Mouse (Mus musculus) gastrocnemius, adult 2 months (tissue): ENCODE data around the gene Olfr148. TPM values are rescaled to one million over a fixed set of nuclear protein-coding genes. Genes with fewer than 3 reads are reported as not detected.

Experiments
- DNase-seq: peaks from one replicate; pipeline ENCODE4 v3.0.0; 2022
- H3K27ac ChIP-seq: fragments of 200-600 bp; 2 replicates; pipeline ENCODE4 v1.8.1; 2022; ENCODE audit warnings: mild to moderate bottlenecking
- H3K4me3 ChIP-seq: fragments of 200-600 bp; 2 replicates; pipeline ENCODE4 v1.8.1; 2022; ENCODE audit warnings: mild to moderate bottlenecking, moderate library complexity
- CTCF ChIP-seq: fragments of 200-600 bp; IDR thresholded peaks from 2 replicates; pipeline ENCODE4 v1.8.1; 2022; ENCODE audit warnings: antibody characterized with exemption, mild to moderate bottlenecking, moderate library complexity
- intact Hi-C: fragments of 180-260 bp; cut with DNase I; formaldehyde crosslinking; loops from one replicate; pipeline ENCODE4 v1.15.1; 2025
- long read RNA-seq, 2 experiments: library from polyadenylated mRNA; stranded (forward); transcript quantifications; one replicate each; pipeline ENCODE4 v2.0.0; 2021
- total RNA-seq, 2 experiments: library from RNA; stranded (reverse); gene quantifications; 2 replicates each; pipeline ENCODE4 v1.2.3; 2021

Olfr148 gene
- total RNA-seq, result not detected
- long read RNA-seq, experiment 1, result 0 reads
- long read RNA-seq, experiment 2, result 0 reads

- no peak within 1 kb of the TSS for H3K4me3 ChIP-seq
- TF ChIP-seq CTCF, result no peak
- no peak for DNase-seq
- intact Hi-C loops, result loop anchor here (1.0 kb wide), 1 partner anchor 101 kb away; no protein-coding TSS in a partner anchor
- H3K27ac ChIP-seq, result no peak within 1 kb of the TSS
These were observed at the start of gene Olfr148 for GRCm38 (mm10) chr9:39610355-39610754. Gene Olfr148, plus strand, starts transcription at chr9:39610655.

- DNase-seq, result no peak
- no peak for TF ChIP-seq CTCF
- intact Hi-C loops, result no loop called here
- H3K4me3 ChIP-seq, result no peak within 1 kb of the TSS
- no peak within 1 kb of the TSS for H3K27ac ChIP-seq
These were observed 35.0 kb upstream of the Olfr148 start, which contains the start of gene Olfr959 for GRCm38 (mm10) chr9:39575469-39575868. Gene Olfr959, minus strand, starts transcription at chr9:39575569.

GRCm38 (mm10) chr9:39577050-39577449 lies 33.4 kb upstream of the Olfr148 start:
- TF ChIP-seq CTCF, result no peak
- H3K27ac ChIP-seq, result no peak overlapping the region
- intact Hi-C loops, result no loop called here
- H3K4me3 ChIP-seq, result no peak overlapping the region
- no peak for DNase-seq

- no peak overlapping the region for H3K27ac ChIP-seq
- peak; percentile 13 for DNase-seq
- peak overlapping the region; percentile 65 for H3K4me3 ChIP-seq
- TF ChIP-seq CTCF, result no peak
- intact Hi-C loops, result no loop called here
These were observed 7.7 kb upstream of the Olfr148 start for GRCm38 (mm10) chr9:39602536-39603332.

- intact Hi-C loops, result no loop called here
- no peak for TF ChIP-seq CTCF
- Histone ChIP-seq H3K27ac (no peak overlapping the region), H3K4me3 (peak overlapping the region; percentile 65)
- peak; percentile 23 for DNase-seq
These were observed 7.1 kb upstream of the Olfr148 start for GRCm38 (mm10) chr9:39603333-39603845.

- H3K27ac ChIP-seq, result no peak within 1 kb of the TSS
- TF ChIP-seq CTCF, result no peak
- peak; percentile 19 for DNase-seq
- intact Hi-C loops, result no loop called here
- peak within 1 kb of the TSS; percentile 65 for H3K4me3 ChIP-seq
These were observed 6.4 kb upstream of the Olfr148 start, which contains the start of gene AW551984 for GRCm38 (mm10) chr9:39603999-39604453. Gene AW551984, minus strand, starts transcription at chr9:39604403.

GRCm38 (mm10) chr9:39608497-39608896 lies 2.0 kb upstream of the Olfr148 start:
- Histone ChIP-seq H3K27ac (no peak overlapping the region), H3K4me3 (no peak overlapping the region)
- intact Hi-C loops, result no loop called here
- no peak for TF ChIP-seq CTCF
- DNase-seq, result no peak

- peak; percentile 69 for TF ChIP-seq CTCF
- Histone ChIP-seq H3K4me3 (no peak overlapping the region), H3K27ac (no peak overlapping the region)
- intact Hi-C loops, result no loop called here
- DNase-seq, result no peak
These were observed 1.5 kb downstream of the Olfr148 start for GRCm38 (mm10) chr9:39611953-39612352.

GRCm38 (mm10) chr9:39621073-39621472 lies 10.6 kb downstream of the Olfr148 start, which contains the start of gene Olfr960:
Gene Olfr960, plus strand, starts transcription at chr9:39621373.
- no peak for DNase-seq
- Histone ChIP-seq H3K4me3 (no peak within 1 kb of the TSS), H3K27ac (no peak within 1 kb of the TSS)
- TF ChIP-seq CTCF, result no peak
- intact Hi-C loops, result no loop called here

- no peak overlapping the region for H3K27ac ChIP-seq
- TF ChIP-seq CTCF, result no peak
- no peak for DNase-seq
- H3K4me3 ChIP-seq, result no peak overlapping the region
- intact Hi-C loops, result no loop called here
These were observed 13.3 kb downstream of the Olfr148 start for GRCm38 (mm10) chr9:39623783-39624182.

- TF ChIP-seq CTCF, result no peak
- H3K4me3 ChIP-seq, result no peak overlapping the region
- no peak overlapping the region for H3K27ac ChIP-seq
- intact Hi-C loops, result no loop called here
- no peak for DNase-seq
These were observed 14.3 kb downstream of the Olfr148 start for GRCm38 (mm10) chr9:39624711-39625110.

GRCm38 (mm10) chr9:39629069-39629468 lies 18.6 kb downstream of the Olfr148 start:
- Histone ChIP-seq H3K27ac (no peak overlapping the region), H3K4me3 (no peak overlapping the region)
- no peak for TF ChIP-seq CTCF
- DNase-seq, result no peak
- intact Hi-C loops, result no loop called here

GRCm38 (mm10) chr9:39633913-39634594 lies 23.6 kb downstream of the Olfr148 start:
- H3K4me3 ChIP-seq, result no peak overlapping the region
- no peak for TF ChIP-seq CTCF

More at GRCm38 (mm10) chr9:39633913-39634594, 23.6 kb downstream of the Olfr148 start:
- intact Hi-C loops, result no loop called here
- H3K27ac ChIP-seq, result no peak overlapping the region
- DNase-seq, result no peak
